Mouse (Mus musculus) layer of hippocampus, adult 2 months (tissue): ENCODE results near the gene Olfr878. TPM values are rescaled to one million over a fixed set of nuclear protein-coding genes. Genes with fewer than 3 reads are reported as not detected.
A peak's percentile ranks its signal among the peaks of the same experiment; 100 is the strongest.

Source experiments
- DNase-seq, 2 experiments: peaks; one replicate each; pipeline ENCODE4 v3.0.0; 2022; ENCODE audit warnings: low spot score in 2 of 2
- H3K27ac ChIP-seq: fragments of 200-600 bp; 2 replicates; pipeline ENCODE4 v1.8.1; 2022
- H3K4me3 ChIP-seq: fragments of 200-600 bp; 2 replicates; pipeline ENCODE4 v1.8.1; 2022; ENCODE audit warnings: mild to moderate bottlenecking
- CTCF ChIP-seq: fragments of 200-600 bp; conservative IDR thresholded peaks from 2 replicates; pipeline ENCODE4 v1.8.1; 2022; ENCODE audit warnings: antibody characterized with exemption, mild to moderate bottlenecking, moderate library complexity
- long read RNA-seq, 2 experiments: library from polyadenylated mRNA; stranded (forward); transcript quantifications; one replicate each; pipeline ENCODE4 v2.0.0; 2021; ENCODE audit warnings: borderline mapping rate in 2 of 2
- total RNA-seq, 2 experiments: library from RNA; stranded (reverse); gene quantifications; 2 replicates each; pipeline ENCODE4 v1.2.3; 2021

Olfr878 gene
- total RNA-seq = not detected
- long read RNA-seq, experiment 1 = 0 reads
- long read RNA-seq, experiment 2 = 0 reads

- no peak within 1 kb of the TSS for H3K4me3 ChIP-seq
- no peak for TF ChIP-seq CTCF
- H3K27ac ChIP-seq = no peak within 1 kb of the TSS
- DNase-seq = no peak
Observed at GRCm38 (mm10) chr9:37917540-37917939, at the start of gene Olfr878. Gene Olfr878 (plus strand): TSS chr9:37917840.

- Histone ChIP-seq H3K27ac (no peak overlapping the region), H3K4me3 (no peak overlapping the region)
- no peak for TF ChIP-seq CTCF
- DNase-seq = no peak
Observed at GRCm38 (mm10) chr9:37870246-37870645, 47.4 kb upstream of the Olfr878 start.

- TF ChIP-seq CTCF = no peak
- DNase-seq = no peak
- no peak overlapping the region for H3K4me3 ChIP-seq
- H3K27ac ChIP-seq = no peak overlapping the region
Observed at GRCm38 (mm10) chr9:37871097-37871496, 46.5 kb upstream of the Olfr878 start.

DNA sequence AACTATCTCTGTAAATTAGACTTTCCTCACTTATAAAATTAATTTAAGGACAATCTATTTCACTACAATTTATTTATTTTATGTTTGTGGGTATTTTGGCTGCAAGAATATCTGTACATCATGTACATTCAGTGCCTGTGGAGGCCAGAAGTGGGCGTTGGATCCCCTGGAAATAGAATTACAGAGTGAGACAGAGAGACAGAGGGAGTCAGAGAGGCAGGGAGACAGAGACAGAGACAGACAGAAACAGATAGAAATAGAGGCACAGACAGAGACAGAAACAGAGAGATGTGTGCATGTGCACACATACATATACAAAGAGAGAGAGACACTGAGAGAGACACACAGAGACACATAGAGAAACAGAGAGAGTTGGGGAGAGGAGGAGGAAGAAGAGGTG lies 46.1 kb upstream of the Olfr878 start:
- no peak for DNase-seq

GRCm38 (mm10) chr9:37890960-37891359 lies 26.7 kb upstream of the Olfr878 start:
- TF ChIP-seq CTCF = no peak
- peak in 1 of 2 experiments; percentile 37 for DNase-seq
- peak overlapping the region; percentile 67 for H3K27ac ChIP-seq

More for the DNA sequence above, 46.1 kb upstream of the Olfr878 start:
- TF ChIP-seq CTCF = no peak
- Histone ChIP-seq H3K4me3 (no peak overlapping the region), H3K27ac (no peak overlapping the region)

DNA sequence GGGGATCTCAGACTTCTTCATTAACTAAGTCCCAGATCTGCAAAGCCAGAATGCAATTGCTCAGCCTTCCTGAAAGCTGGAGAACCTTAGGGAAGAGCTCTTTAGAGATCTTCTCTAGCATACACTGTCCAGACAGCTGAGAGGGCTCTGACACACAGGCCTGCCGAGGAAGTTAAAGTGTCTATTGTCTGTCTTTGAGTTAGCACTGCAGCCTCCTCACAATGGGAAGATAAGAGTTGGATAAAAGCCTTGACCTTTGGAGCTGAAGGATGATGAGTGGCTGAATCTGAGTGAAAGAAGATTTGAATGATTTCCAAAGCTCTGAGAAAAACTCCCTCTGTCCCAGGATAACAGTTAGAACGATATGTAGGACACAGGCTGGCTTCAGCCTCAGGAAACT lies 21.0 kb upstream of the Olfr878 start, which contains the start of gene Olfr145:
TSS of gene Olfr145 (plus strand) at position 64 of the 400 bp plus-strand sequence.
- no peak within 1 kb of the TSS for H3K27ac ChIP-seq
- TF ChIP-seq CTCF = no peak
- DNase-seq = no peak
- no peak within 1 kb of the TSS for H3K4me3 ChIP-seq

More at GRCm38 (mm10) chr9:37890960-37891359, 26.7 kb upstream of the Olfr878 start:
- H3K4me3 ChIP-seq = no peak overlapping the region

DNA sequence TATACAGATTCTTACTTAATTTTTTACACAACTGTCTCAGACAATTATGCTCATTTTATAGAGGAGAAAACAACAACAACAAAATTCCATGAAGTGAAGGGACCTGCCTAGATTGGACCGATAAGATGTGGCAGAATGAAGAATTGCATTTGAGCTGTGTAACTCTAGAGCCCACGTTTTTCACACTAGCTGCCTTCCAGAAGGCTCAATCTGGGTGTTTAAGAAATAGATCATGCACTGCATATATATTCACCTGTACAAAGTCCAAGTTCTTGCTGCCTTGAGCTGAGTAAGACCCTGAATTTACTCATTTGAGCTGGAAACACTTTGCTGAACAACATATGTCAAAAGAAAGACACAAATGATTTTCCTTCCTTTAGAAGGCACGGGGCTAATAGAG lies 12.1 kb upstream of the Olfr878 start:
- DNase-seq = no peak
- no peak overlapping the region for H3K27ac ChIP-seq

GRCm38 (mm10) chr9:37918018-37918417 lies 378 bp downstream of the Olfr878 start:
- no peak for TF ChIP-seq CTCF
- H3K4me3 ChIP-seq = no peak overlapping the region
- no peak for DNase-seq
- H3K27ac ChIP-seq = no peak overlapping the region

More for the DNA sequence above, 12.1 kb upstream of the Olfr878 start:
- H3K4me3 ChIP-seq = no peak overlapping the region
- TF ChIP-seq CTCF = no peak

- no peak for DNase-seq
- no peak for TF ChIP-seq CTCF
- Histone ChIP-seq H3K27ac (no peak overlapping the region), H3K4me3 (no peak overlapping the region)
Observed at GRCm38 (mm10) chr9:37924194-37924593, 6.6 kb downstream of the Olfr878 start.

DNA sequence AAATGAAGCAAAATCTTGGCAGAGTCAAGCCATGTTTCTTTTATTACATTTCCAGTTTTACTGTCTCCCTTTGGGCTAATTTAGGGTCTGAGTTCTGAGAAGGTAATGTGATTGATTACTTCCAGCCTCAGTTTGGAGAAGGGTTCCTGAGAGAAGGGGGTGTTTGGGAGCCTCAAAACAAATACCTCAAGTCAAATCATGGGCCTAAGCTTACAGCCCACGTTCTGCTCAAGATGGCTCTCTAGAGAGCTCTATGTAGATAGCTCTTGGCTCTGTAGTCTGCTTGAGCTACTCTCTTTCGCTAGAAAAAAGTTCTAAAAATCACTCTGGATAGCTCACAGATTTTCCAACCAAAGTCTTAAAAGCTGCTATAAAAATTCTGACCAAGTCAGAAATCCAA lies 7.8 kb downstream of the Olfr878 start:
- no peak for DNase-seq
- Histone ChIP-seq H3K27ac (no peak overlapping the region), H3K4me3 (no peak overlapping the region)
- TF ChIP-seq CTCF = no peak

- DNase-seq = no peak
- H3K27ac ChIP-seq = no peak overlapping the region
- TF ChIP-seq CTCF = no peak
- H3K4me3 ChIP-seq = no peak overlapping the region
Observed at GRCm38 (mm10) chr9:37926019-37927013, 8.7 kb downstream of the Olfr878 start.

GRCm38 (mm10) chr9:37932519-37932918 lies 14.9 kb downstream of the Olfr878 start:
- peak; percentile 96 for TF ChIP-seq CTCF
- peak; percentile 77 to 79 for DNase-seq
- 0 out of 2 replicates have a peak overlapping the region, but pooled peaks have one; percentile 24 for H3K27ac ChIP-seq
- H3K4me3 ChIP-seq = no peak overlapping the region

- no peak for TF ChIP-seq CTCF
- Histone ChIP-seq H3K27ac (0 out of 2 replicates have a peak overlapping the region, but pooled peaks have one; percentile 36), H3K4me3 (no peak overlapping the region)
- DNase-seq = no peak
Observed at GRCm38 (mm10) chr9:37934146-37934545, 16.5 kb downstream of the Olfr878 start.
